Mouse (Mus musculus): Measurements from ENCODE around the gene Sipa1l1.
"Not testable (repeated sequence)": the region's sequence is repeated elsewhere in the genome, so short reads cannot be mapped to it uniquely, and the experiment has no call there.

Sipa1l1 gene

GRCm38 (mm10) chr12:82469706-82470361 is 300.7 kb downstream of the Sipa1l1 start:
- peak; percentile 74 for DNase-seq (ENCODE audit: extremely low read depth, low read depth)

GRCm38 (mm10) chr12:82470362-82470936 is 301.3 kb downstream of the Sipa1l1 start:
- peak; percentile 73 for DNase-seq (ENCODE audit: extremely low read depth, low read depth)

- peak; percentile 77 for DNase-seq (ENCODE audit: extremely low read depth, low read depth)
Measured at GRCm38 (mm10) chr12:82472796-82473195, 303.7 kb downstream of the Sipa1l1 start.

GRCm38 (mm10) chr12:82473238-82473637 is 304.1 kb downstream of the Sipa1l1 start:
- DNase-seq (ENCODE audit: extremely low read depth, low read depth) = peak; percentile 63

- peak; percentile 26 for DNase-seq (ENCODE audit: extremely low read depth, low read depth)
Measured at GRCm38 (mm10) chr12:82474409-82474808, 305.3 kb downstream of the Sipa1l1 start.

GRCm38 (mm10) chr12:82476028-82476427 is 306.9 kb downstream of the Sipa1l1 start:
- DNase-seq (ENCODE audit: extremely low read depth, low read depth) = no peak

GRCm38 (mm10) chr12:82476580-82476979 is 307.5 kb downstream of the Sipa1l1 start:
- DNase-seq (ENCODE audit: extremely low read depth, low read depth) = no peak

GRCm38 (mm10) chr12:82477826-82478225 is 308.7 kb downstream of the Sipa1l1 start:
- DNase-seq (ENCODE audit: extremely low read depth, low read depth) = no peak

GRCm38 (mm10) chr12:82478256-82478655 is 309.1 kb downstream of the Sipa1l1 start:
- no peak for DNase-seq (ENCODE audit: extremely low read depth, low read depth)

- no peak for DNase-seq (ENCODE audit: extremely low read depth, low read depth)
Measured at GRCm38 (mm10) chr12:82479393-82479792, 310.3 kb downstream of the Sipa1l1 start.

GRCm38 (mm10) chr12:82480425-82480824 is 311.3 kb downstream of the Sipa1l1 start:
- not testable (repeated sequence) for DNase-seq (ENCODE audit: extremely low read depth, low read depth)

GRCm38 (mm10) chr12:82485466-82485865 is 316.3 kb downstream of the Sipa1l1 start:
- no peak for DNase-seq (ENCODE audit: extremely low read depth, low read depth)

GRCm38 (mm10) chr12:82486829-82487560 is 317.9 kb downstream of the Sipa1l1 start:
- DNase-seq (ENCODE audit: extremely low read depth, low read depth) = no peak

- peak; percentile 63 for DNase-seq (ENCODE audit: extremely low read depth, low read depth)
Measured at GRCm38 (mm10) chr12:82489093-82489492, 320.0 kb downstream of the Sipa1l1 start.

GRCm38 (mm10) chr12:82489621-82490020 is 320.5 kb downstream of the Sipa1l1 start:
- DNase-seq (ENCODE audit: extremely low read depth, low read depth) = peak; percentile 82

GRCm38 (mm10) chr12:82492456-82492855 is 323.3 kb downstream of the Sipa1l1 start:
- DNase-seq (ENCODE audit: extremely low read depth, low read depth) = no peak

- not testable (repeated sequence) for DNase-seq (ENCODE audit: extremely low read depth, low read depth)
Measured at GRCm38 (mm10) chr12:82493260-82493659, 324.1 kb downstream of the Sipa1l1 start.

GRCm38 (mm10) chr12:82495936-82496335 is 326.8 kb downstream of the Sipa1l1 start:
- DNase-seq (ENCODE audit: extremely low read depth, low read depth) = no peak

GRCm38 (mm10) chr12:82497866-82498631 is 328.9 kb downstream of the Sipa1l1 start:
- no peak for DNase-seq (ENCODE audit: extremely low read depth, low read depth)

GRCm38 (mm10) chr12:82498701-82499100 is 329.6 kb downstream of the Sipa1l1 start:
- no peak for DNase-seq (ENCODE audit: extremely low read depth, low read depth)

GRCm38 (mm10) chr12:82499731-82500130 is 330.6 kb downstream of the Sipa1l1 start:
- no peak for DNase-seq (ENCODE audit: extremely low read depth, low read depth)

Data from MEL-GATA-1-ER (cell line).